In the genomic region with DNA sequence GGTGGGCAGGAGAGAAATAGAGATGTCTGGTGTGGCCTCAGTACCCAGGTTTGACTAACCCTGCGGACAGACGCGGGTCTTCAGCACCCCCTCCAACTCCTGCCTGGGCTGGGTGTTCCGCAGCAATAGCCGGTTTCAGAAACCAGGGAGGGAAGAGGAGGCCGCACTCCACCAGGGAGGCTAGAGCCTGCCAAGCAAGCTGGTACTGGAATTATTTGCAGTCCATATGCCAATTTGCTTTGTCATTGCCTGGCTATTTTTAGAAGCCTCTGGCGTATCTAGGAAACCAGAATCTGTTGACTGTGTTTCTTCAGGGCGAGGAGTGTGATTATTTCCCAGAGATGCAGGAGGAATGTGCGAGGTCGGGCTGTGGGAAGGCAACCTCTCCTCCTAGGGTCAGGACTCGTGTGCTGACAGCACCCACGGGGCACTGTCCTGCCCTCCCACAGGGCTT, we compare ENCODE assay signal across 9 mouse cellular contexts.
DNase-seq lines count a peak whose midpoint lies in the region; ATAC-seq and TF ChIP-seq lines count a peak whose summit lies in the region.
"Had no signal": no experiment of that assay in that cellular context is flagged by ENCODE, and none has a peak within 500 bp of the region (broad histone marks: within the 10 kb centered on the region; RNA-seq: fewer than 3 reads in every experiment).

No protein-coding gene starts in this region.

- TF ChIP-seq EP300 in heart, adult 2 months (IDR thresholded peaks at IDR 0.05; ENCODE audit: insufficient read depth, low read depth, low read length): peak; percentile 44; the same call in 1 of the 2 replicates

- peak overlapping the region; percentile 51 for H3K9ac ChIP-seq in heart, adult 2 months (ENCODE audit: low read depth, low read length)
- H3K9ac ChIP-seq in midbrain, embryonic 16.5 days (ENCODE audit: low read depth, low read length): no peak overlapping the region

- H3K27me3 ChIP-seq in heart, adult 2 months (ENCODE audit: control insufficient read depth, insufficient read depth, low read length): no peaks in the 10 kb centered on the region
- no peaks in the 10 kb centered on the region for H3K27me3 ChIP-seq in midbrain, embryonic 16.5 days (ENCODE audit: control insufficient read depth, insufficient read depth, low read depth, low read length)

- DNase-seq in gastrocnemius, postnatal 14 days: peak; percentile 18
- no peak for DNase-seq in gastrocnemius, postnatal 36 days
- DNase-seq in cerebellum, adult 11-12 months: peak; percentile 92
- DNase-seq in heart, adult 2 months: peak; percentile 51 to 69
- peak; percentile 91 for DNase-seq in layer of hippocampus, adult 9-11 months
- DNase-seq in testis, postnatal 10 days (ENCODE audit: low spot score): no peak

- H3K4me2 ChIP-seq in midbrain, embryonic 16.5 days (ENCODE audit: low read length): no peak overlapping the region

- WGBS in heart, adult 2 months: 35% methylated on average over 12 of the region's 12 CpGs
- WGBS in midbrain, embryonic 16.5 days: 53% methylated on average over 12 of the region's 12 CpGs

- H3K36me3 ChIP-seq in heart, adult 2 months (ENCODE audit: control insufficient read depth, insufficient read depth, low read length): no peaks in the 10 kb centered on the region
- no peaks in the 10 kb centered on the region for H3K36me3 ChIP-seq in midbrain, embryonic 16.5 days (ENCODE audit: control insufficient read depth, insufficient read depth, low read length)

- no peaks in the 10 kb centered on the region for H3K79me2 ChIP-seq in heart, adult 2 months (replicated peaks; ENCODE audit: control insufficient read depth, insufficient read depth, low read length)

- H3K9me3 ChIP-seq in midbrain, embryonic 16.5 days (replicated peaks; ENCODE audit: control insufficient read depth, low read length, poor library complexity, severe bottlenecking): no peaks in the 10 kb centered on the region

- H3K27ac ChIP-seq in heart, adult 2 months: peak overlapping the region; percentile 88
- H3K27ac ChIP-seq in midbrain, embryonic 16.5 days (ENCODE audit: low read length): peak overlapping the region; percentile 64

- peak; percentile 69 for ATAC-seq in midbrain, embryonic 16.5 days
- no peak for ATAC-seq in inflammation-experienced regulatory T-cells, adult 6 months

- 0 out of 2 replicates have a peak, but pooled peaks have one; percentile 15 for TF ChIP-seq CTCF in heart, adult 2 months (IDR thresholded peaks at IDR 0.05)

- peaks cover 3% of the 10 kb centered on the region for H3K4me1 ChIP-seq in heart, adult 2 months (ENCODE audit: control insufficient read depth, insufficient read depth, low read length)
- peaks cover 17% of the 10 kb centered on the region for H3K4me1 ChIP-seq in midbrain, embryonic 16.5 days (ENCODE audit: control insufficient read depth, insufficient read depth, low read length)

- 0 out of 2 replicates have a peak, but pooled peaks have one; percentile 28 for TF ChIP-seq POLR2A in heart, adult 2 months (IDR thresholded peaks at IDR 0.05; ENCODE audit: insufficient read depth, low read depth, low read length)

- H3K4me3 ChIP-seq in heart, adult 2 months: no peak overlapping the region
- no peak overlapping the region for H3K4me3 ChIP-seq in midbrain, embryonic 16.5 days (ENCODE audit: low read depth, low read length)
- H3K4me3 ChIP-seq: erythroblast, embryonic 14.5 days had no signal

- intact Hi-C loops in gastrocnemius, postnatal 14 days (cut with DNase I; ENCODE audit: low total_unique reads): no loop called here
- intact Hi-C loops in gastrocnemius, postnatal 36 days (cut with DNase I): no loop called here
- intact Hi-C loops in heart, adult 2 months (cut with DNase I): loop anchor here (1.0 to 10.0 kb wide), 2 partner anchors 69 to 124 kb away; a partner anchor contains a TSS

Comparison
In these comparisons a context has a peak if more than half of its experiments do, and no peak if none do; other contexts are left out.
1. DNase-seq: peak in gastrocnemius, postnatal 14 days (single experiment), cerebellum, adult 11-12 months (single experiment), heart, adult 2 months (2 of 2) and layer of hippocampus, adult 9-11 months (single experiment); none in gastrocnemius, postnatal 36 days (0 of 2) and testis, postnatal 10 days (single experiment).